Mouse (Mus musculus) heart, postnatal 36 days (tissue): ENCODE measurements at regions not wholly inside any gene's neighbourhood (a gene's known extent, or its start where the extent isn't known, plus 50 kb on each side); places are given as distances from the start of the nearest gene placed in this dataset.
A peak's percentile ranks its signal among the peaks of the same experiment; 100 is the strongest.

Experiments used
- DNase-seq, 2 experiments: peaks; one replicate each; pipeline ENCODE4 v3.0.0; 2021 to 2022
- intact Hi-C: fragments of 180-260 bp; cut with DNase I; formaldehyde crosslinking; loops from one replicate; pipeline ENCODE4 v1.15.1; 2025

- DNase-seq, result no peak
- intact Hi-C loops, result no loop called here
These were observed 316.9 kb upstream of the Igfbp3 start for GRCm38 (mm10) chr11:7530482-7531148.

- intact Hi-C loops, result no loop called here
- no peak for DNase-seq
These were observed 305.8 kb upstream of the Igfbp3 start for GRCm38 (mm10) chr11:7519556-7519955.

- intact Hi-C loops, result loop anchor here (5.0 to 10.0 kb wide), 2 partner anchors 53 to 706 kb away; no protein-coding TSS in a partner anchor
- DNase-seq, result no peak
These were observed 295.1 kb upstream of the Igfbp3 start for GRCm38 (mm10) chr11:7508861-7509260.

- intact Hi-C loops, result loop anchor here (5.0 to 10.0 kb wide), 2 partner anchors 56 to 708 kb away; no protein-coding TSS in a partner anchor
- DNase-seq, result no peak
These were observed 292.8 kb upstream of the Igfbp3 start for GRCm38 (mm10) chr11:7506421-7506945.

GRCm38 (mm10) chr11:7504651-7505321 is 291.1 kb upstream of the Igfbp3 start:
- peak; percentile 24 to 31 for DNase-seq
- intact Hi-C loops, result loop anchor here (5.0 to 10.0 kb wide), 2 partner anchors 58 to 710 kb away; no protein-coding TSS in a partner anchor

- intact Hi-C loops, result loop anchor here (10.0 kb wide), 1 partner anchor 712 kb away; no protein-coding TSS in a partner anchor
- no peak for DNase-seq
These were observed 289.0 kb upstream of the Igfbp3 start for GRCm38 (mm10) chr11:7502679-7503078.

- intact Hi-C loops, result loop anchor here (10.0 kb wide), 1 partner anchor 713 kb away; no protein-coding TSS in a partner anchor
- no peak for DNase-seq
These were observed 288.3 kb upstream of the Igfbp3 start for GRCm38 (mm10) chr11:7502045-7502444.

GRCm38 (mm10) chr11:7497803-7498202 is 284.1 kb upstream of the Igfbp3 start:
- DNase-seq, result no peak
- intact Hi-C loops, result loop anchor here (5.0 kb wide), 1 partner anchor 286 kb away; the partner anchor contains the start of gene Igfbp3

- no peak for DNase-seq
- intact Hi-C loops, result no loop called here
These were observed 260.3 kb upstream of the Igfbp3 start for GRCm38 (mm10) chr11:7473832-7474545.

- DNase-seq, result no peak
- intact Hi-C loops, result no loop called here
These were observed 251.8 kb upstream of the Igfbp3 start for GRCm38 (mm10) chr11:7465522-7465921.

- intact Hi-C loops, result no loop called here
- DNase-seq, result no peak
These were observed 248.4 kb upstream of the Igfbp3 start for GRCm38 (mm10) chr11:7461956-7462771.

GRCm38 (mm10) chr11:7451756-7452155 is 238.0 kb upstream of the Igfbp3 start:
- intact Hi-C loops, result no loop called here
- no peak for DNase-seq

- no peak for DNase-seq
- intact Hi-C loops, result no loop called here
These were observed 230.8 kb upstream of the Igfbp3 start for GRCm38 (mm10) chr11:7444494-7444893.

- intact Hi-C loops, result no loop called here
- DNase-seq, result no peak
These were observed 225.6 kb upstream of the Igfbp3 start for GRCm38 (mm10) chr11:7439276-7439675.

- DNase-seq, result no peak
These were observed 220.9 kb upstream of the Igfbp3 start for GRCm38 (mm10) chr11:7434591-7434990.

GRCm38 (mm10) chr11:7427771-7428170 is 214.0 kb upstream of the Igfbp3 start:
- intact Hi-C loops, result no loop called here
- no peak for DNase-seq

More at GRCm38 (mm10) chr11:7434591-7434990, 220.9 kb upstream of the Igfbp3 start:
- intact Hi-C loops, result no loop called here

GRCm38 (mm10) chr11:7425233-7425632 is 211.5 kb upstream of the Igfbp3 start:
- intact Hi-C loops, result no loop called here
- no peak for DNase-seq

GRCm38 (mm10) chr11:7424082-7424471 is 210.4 kb upstream of the Igfbp3 start:
- no peak for DNase-seq
- intact Hi-C loops, result no loop called here

- DNase-seq, result peak; percentile 13 to 18
- intact Hi-C loops, result no loop called here
These were observed 209.8 kb upstream of the Igfbp3 start for GRCm38 (mm10) chr11:7423276-7424081.
